Mouse (Mus musculus) G1E (cell line): Measurements from ENCODE around the gene Gm48551.

Source experiments
- CTCF ChIP-seq: IDR thresholded peaks from 2 replicates; pipeline ENCODE4 v1.5.1; 2012; ENCODE audit warnings: low read depth, low read length, inconsistent platforms, mixed read lengths
- GATA1 ChIP-seq: IDR thresholded peaks from 2 replicates; pipeline ENCODE4 v1.6.1; 2012; ENCODE audit warnings: borderline replicate concordance, low read length, inconsistent platforms, mixed read lengths
- POLR2AphosphoS5 ChIP-seq: IDR thresholded peaks from 2 replicates; pipeline ENCODE4 v1.6.1; 2012; ENCODE audit warnings: low read depth, low read length, inconsistent platforms; ENCODE audit not compliant: insufficient replicate concordance
- TAL1 ChIP-seq: conservative IDR thresholded peaks from 2 replicates; pipeline ENCODE4 v1.6.1; 2012; ENCODE audit warnings: low read depth, low read length, inconsistent platforms, mixed read lengths

DNA sequence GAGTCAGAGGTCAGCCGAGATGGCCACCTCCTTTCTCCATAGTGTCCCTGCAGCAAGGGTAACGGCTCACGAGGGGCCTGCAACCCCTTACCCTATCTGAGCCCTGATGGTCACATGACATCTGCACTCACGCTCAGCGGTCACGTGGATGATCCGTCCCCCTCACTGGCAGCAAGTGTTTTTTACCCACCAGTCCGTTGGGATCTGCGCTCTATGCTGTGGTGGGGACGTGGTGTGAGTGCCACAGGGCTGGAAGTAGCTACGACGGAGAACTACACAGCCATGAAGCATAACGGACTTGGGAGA is 24.1 kb downstream of the Gm48551 start:
- TF ChIP-seq TAL1 (no peak), CTCF (no peak), POLR2AphosphoS5 (no peak), GATA1 (no peak)
